Mouse (Mus musculus) lung, adult 2 months (tissue): Measurements from ENCODE around the gene Myh6.

ENCODE experiments used
- CTCF ChIP-seq: fragments of 200-500 bp; IDR thresholded peaks from 2 replicates; pipeline ENCODE4 v1.5.1; 2011; ENCODE audit warnings: mild to moderate bottlenecking, low read length, control low read depth; ENCODE audit not compliant: insufficient read depth
- POLR2A ChIP-seq: fragments of 200-500 bp; IDR thresholded peaks from 2 replicates; pipeline ENCODE4 v1.6.1; 2011; ENCODE audit warnings: low read depth, mild to moderate bottlenecking, control low read depth, low read length, borderline replicate concordance; ENCODE audit errors: extremely low read depth

DNA sequence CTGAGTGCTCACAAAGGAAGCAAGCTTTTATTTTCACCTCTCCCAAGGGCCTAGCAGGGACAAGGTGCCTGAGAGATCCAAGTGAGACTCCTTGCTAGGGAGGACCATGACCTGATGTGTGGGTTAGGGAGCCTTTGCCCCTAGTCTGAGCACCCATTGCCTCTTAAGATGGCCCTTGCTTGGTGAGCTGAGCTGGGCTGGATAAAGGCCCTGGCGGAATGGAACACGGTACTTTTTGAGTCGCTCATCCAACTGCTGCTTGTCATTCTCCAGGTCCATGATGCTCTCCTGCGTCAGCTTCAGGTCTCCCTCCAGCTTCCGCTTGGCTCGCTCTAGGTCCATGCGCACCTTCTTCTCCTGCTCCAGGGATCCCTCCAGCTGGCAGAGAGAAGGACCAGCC lies 15.2 kb upstream of the Myh6 start:
- no peak for TF ChIP-seq CTCF
- TF ChIP-seq POLR2A, result no peak
